Mouse (Mus musculus): ENCODE measurements at regions not wholly inside any gene's neighbourhood (a gene's known extent, or its start where the extent isn't known, plus 50 kb on each side); places are given as distances from the start of the nearest gene placed in this dataset.
A peak's percentile ranks its signal among the peaks of the same experiment; 100 is the strongest.

DNA sequence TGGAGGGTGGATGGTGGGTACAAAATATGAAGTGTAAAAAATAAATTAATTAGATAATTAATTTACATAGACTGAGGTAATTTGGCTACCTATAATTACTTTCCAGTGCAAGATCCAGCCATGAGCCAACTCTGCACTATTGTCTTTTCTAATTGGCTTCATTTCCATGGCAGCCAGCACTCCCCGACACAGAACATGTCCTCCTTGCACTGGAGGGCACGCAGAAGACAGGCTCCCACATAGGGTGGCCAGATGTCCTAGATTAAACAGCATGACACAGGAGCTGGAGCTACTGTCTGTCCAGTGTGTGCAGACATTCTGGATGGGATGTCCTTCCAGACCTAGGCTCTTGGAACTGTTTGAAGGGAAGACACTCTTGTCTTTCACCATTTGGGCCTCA is 278.0 kb downstream of the Inhba start:
- ATAC-seq = peak; percentile 63
- Histone ChIP-seq H3K27ac (ENCODE audit: low read depth, low read length) (no peak overlapping the region), H3K27me3 (replicated peaks; ENCODE audit: control insufficient read depth, insufficient read depth, low read length) (no peaks in the 10 kb centered on the region), H3K4me1 (ENCODE audit: control insufficient read depth, insufficient read depth, low read length) (no peaks in the 10 kb centered on the region), H3K4me3 (ENCODE audit: low read depth, low read length) (no peak overlapping the region), H3K9me3 (replicated peaks; ENCODE audit: control insufficient read depth, low read length) (no peaks in the 10 kb centered on the region), H3K4me2 (ENCODE audit: low read length) (no peak overlapping the region), H3K9ac (ENCODE audit: low read length) (no peak overlapping the region), H3K36me3 (ENCODE audit: control insufficient read depth, insufficient read depth, low read length) (no peaks in the 10 kb centered on the region)
- WGBS = 40% methylated on average over 2 of the region's 2 CpGs
- DNase-seq (ENCODE audit: low spot score) = no peak

DNA sequence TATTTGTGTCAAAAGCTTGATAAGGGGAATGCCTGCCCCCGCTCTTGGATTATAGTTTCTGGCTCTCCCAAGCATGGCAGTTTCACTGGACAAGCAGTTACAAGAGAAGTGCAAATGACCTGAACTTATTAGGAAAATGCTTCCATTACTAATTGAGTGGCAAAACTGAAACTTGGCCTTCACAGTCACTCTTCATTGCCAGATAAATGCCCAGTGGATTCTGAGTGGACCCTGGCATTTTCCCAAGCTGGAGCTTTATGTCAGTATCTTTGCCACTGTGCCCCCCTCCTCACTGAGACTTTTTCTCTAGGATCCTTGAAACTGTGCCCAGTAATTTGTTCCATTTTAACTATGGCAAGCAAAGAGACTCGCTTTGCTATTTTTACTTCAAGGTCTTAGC is 279.1 kb downstream of the Inhba start:
- Histone ChIP-seq H3K27me3 (replicated peaks; ENCODE audit: control insufficient read depth, insufficient read depth, low read length) (no peaks in the 10 kb centered on the region), H3K36me3 (ENCODE audit: control insufficient read depth, insufficient read depth, low read length) (no peaks in the 10 kb centered on the region), H3K4me2 (ENCODE audit: low read length) (no peak overlapping the region), H3K4me1 (ENCODE audit: control insufficient read depth, insufficient read depth, low read length) (no peaks in the 10 kb centered on the region), H3K9ac (ENCODE audit: low read length) (no peak overlapping the region), H3K4me3 (ENCODE audit: low read depth, low read length) (no peak overlapping the region), H3K27ac (ENCODE audit: low read depth, low read length) (no peak overlapping the region), H3K9me3 (replicated peaks; ENCODE audit: control insufficient read depth, low read length) (no peaks in the 10 kb centered on the region)
- ATAC-seq (peak; percentile 55; the same call in 1 of the 2 replicates), DNase-seq (ENCODE audit: low spot score) (peak; percentile 65)
- WGBS = 79% methylated on average over 2 of the region's 2 CpGs

DNA sequence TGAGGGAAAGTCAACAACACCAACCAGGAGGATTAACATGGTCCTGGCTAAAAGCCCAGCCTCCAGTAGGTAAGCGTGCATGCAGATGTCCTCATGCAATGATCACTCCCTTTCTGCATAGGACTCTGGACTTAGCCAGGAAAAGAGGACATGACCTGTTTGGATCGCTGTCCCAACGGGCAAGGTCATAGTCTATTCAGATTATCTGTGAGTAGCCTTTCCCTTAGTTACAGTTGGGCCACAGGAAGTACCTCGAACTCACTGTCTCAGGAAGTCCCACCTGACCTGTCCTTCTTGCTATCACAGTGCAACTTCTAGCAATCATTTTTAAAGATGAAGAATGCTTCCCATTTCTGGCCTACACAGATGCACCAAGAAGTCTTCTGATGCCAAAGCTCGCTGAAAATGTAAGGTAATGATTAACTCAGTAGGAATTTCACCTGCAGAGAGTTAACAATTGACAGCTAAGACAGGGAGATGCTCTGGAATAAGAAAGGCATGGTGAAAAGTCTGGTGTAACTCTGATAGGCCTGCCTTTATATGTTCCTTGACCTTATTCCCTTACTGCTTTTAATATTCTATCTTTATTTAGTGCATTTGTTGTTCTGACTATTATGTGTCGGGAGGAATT is 280.1 kb downstream of the Inhba start:
- Histone ChIP-seq H3K36me3 (ENCODE audit: control insufficient read depth, insufficient read depth, low read length) (no peaks in the 10 kb centered on the region), H3K9ac (ENCODE audit: low read length) (no peak overlapping the region), H3K4me1 (ENCODE audit: control insufficient read depth, insufficient read depth, low read length) (no peaks in the 10 kb centered on the region), H3K4me3 (ENCODE audit: low read depth, low read length) (no peak overlapping the region), H3K27me3 (replicated peaks; ENCODE audit: control insufficient read depth, insufficient read depth, low read length) (no peaks in the 10 kb centered on the region), H3K9me3 (replicated peaks; ENCODE audit: control insufficient read depth, low read length) (no peaks in the 10 kb centered on the region), H3K27ac (ENCODE audit: low read depth, low read length) (no peak overlapping the region), H3K4me2 (ENCODE audit: low read length) (no peak overlapping the region)
- no peak for DNase-seq (ENCODE audit: low spot score)
- no peak for ATAC-seq
- WGBS = 92% methylated on average over 6 of the region's 6 CpGs

DNA sequence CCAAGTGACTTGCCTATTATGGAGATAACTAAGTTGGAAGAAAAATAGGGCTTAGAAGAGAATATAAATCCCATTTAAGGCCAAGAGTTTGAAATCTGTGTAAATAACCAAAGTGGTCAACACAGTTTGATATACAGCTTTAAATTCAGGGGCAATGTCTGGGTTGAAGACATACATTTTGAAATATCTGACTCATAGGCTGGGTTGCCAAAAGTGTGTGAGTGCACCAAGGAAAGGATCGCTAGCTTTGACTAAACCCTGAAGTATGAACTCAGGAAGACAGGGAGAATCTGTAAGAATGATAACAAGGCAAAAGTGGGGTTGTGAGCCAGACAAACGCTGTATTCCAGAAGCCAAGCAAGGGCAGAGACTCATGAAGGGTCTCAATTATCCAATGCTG is 288.1 kb downstream of the Inhba start:
- Histone ChIP-seq H3K9me3 (replicated peaks; ENCODE audit: control insufficient read depth, low read length) (no peaks in the 10 kb centered on the region), H3K27ac (ENCODE audit: low read depth, low read length) (no peak overlapping the region), H3K4me2 (ENCODE audit: low read length) (no peak overlapping the region), H3K36me3 (ENCODE audit: control insufficient read depth, insufficient read depth, low read length) (no peaks in the 10 kb centered on the region), H3K4me1 (ENCODE audit: control insufficient read depth, insufficient read depth, low read length) (no peaks in the 10 kb centered on the region), H3K4me3 (ENCODE audit: low read depth, low read length) (no peak overlapping the region), H3K27me3 (replicated peaks; ENCODE audit: control insufficient read depth, insufficient read depth, low read length) (no peaks in the 10 kb centered on the region), H3K9ac (ENCODE audit: low read length) (no peak overlapping the region)
- DNase-seq (ENCODE audit: low spot score) (no peak), ATAC-seq (no peak)
- WGBS = 93% methylated on average over 2 of the region's 2 CpGs

DNA sequence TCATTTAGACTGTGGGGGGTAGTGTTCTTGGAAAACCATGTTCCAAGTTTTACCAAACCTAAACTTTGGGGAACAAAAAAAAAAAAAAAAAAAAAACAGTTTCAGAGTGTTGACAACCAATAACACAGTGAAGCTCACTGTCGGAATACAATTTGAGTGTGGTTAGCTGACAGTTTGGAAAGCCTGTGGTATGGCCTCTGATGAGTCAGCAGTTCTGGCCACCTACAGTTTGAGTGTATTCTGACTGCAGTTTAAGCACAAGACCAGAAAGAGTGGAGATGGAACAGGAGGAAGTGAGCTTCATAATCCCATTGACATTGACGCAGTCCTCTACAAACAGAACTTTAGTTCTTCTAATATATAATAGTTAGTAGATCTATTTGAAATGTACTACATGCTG is 303.0 kb downstream of the Inhba start:
- H3K9me3 ChIP-seq (replicated peaks; ENCODE audit: control insufficient read depth, low read length) = no peaks in the 10 kb centered on the region
- H3K36me3 ChIP-seq (ENCODE audit: control insufficient read depth, insufficient read depth, low read length) = no peaks in the 10 kb centered on the region
- no peak overlapping the region for H3K4me2 ChIP-seq (ENCODE audit: low read length)
- WGBS = 95% methylated on average over 2 of the region's 2 CpGs
- no peaks in the 10 kb centered on the region for H3K4me1 ChIP-seq (ENCODE audit: control insufficient read depth, insufficient read depth, low read length)
- H3K9ac ChIP-seq (ENCODE audit: low read length) = no peak overlapping the region
- ATAC-seq = no peak
- H3K4me3 ChIP-seq (ENCODE audit: low read depth, low read length) = no peak overlapping the region
- no peak overlapping the region for H3K27ac ChIP-seq (ENCODE audit: low read depth, low read length)
- DNase-seq (ENCODE audit: low spot score) = no peak
- no peaks in the 10 kb centered on the region for H3K27me3 ChIP-seq (replicated peaks; ENCODE audit: control insufficient read depth, insufficient read depth, low read length)

DNA sequence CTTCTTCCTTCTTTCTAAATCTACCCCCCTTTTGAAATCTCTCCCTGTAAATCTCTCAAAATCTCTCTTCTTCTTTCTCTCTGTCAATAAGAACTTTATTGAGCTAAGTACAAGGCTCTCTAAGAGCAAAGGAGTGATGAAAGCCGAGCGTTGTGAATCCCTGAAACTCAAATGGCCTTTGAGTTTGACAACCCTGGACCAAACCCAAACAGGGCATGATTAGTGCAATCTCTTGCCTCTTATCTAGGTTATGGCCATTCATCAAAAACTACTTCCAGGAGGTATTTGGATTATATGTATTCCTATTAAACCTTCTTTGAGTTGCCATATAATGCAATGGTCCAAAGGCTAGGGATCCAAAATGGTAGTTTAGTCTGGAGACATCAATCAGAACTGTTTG is 304.0 kb downstream of the Inhba start:
- H3K4me1 ChIP-seq (ENCODE audit: control insufficient read depth, insufficient read depth, low read length) = no peaks in the 10 kb centered on the region
- H3K4me2 ChIP-seq (ENCODE audit: low read length) = no peak overlapping the region
- H3K4me3 ChIP-seq (ENCODE audit: low read depth, low read length) = no peak overlapping the region
- no peaks in the 10 kb centered on the region for H3K36me3 ChIP-seq (ENCODE audit: control insufficient read depth, insufficient read depth, low read length)
- WGBS = 90% methylated on average over 2 of the region's 2 CpGs
- H3K9me3 ChIP-seq (replicated peaks; ENCODE audit: control insufficient read depth, low read length) = no peaks in the 10 kb centered on the region
- ATAC-seq (no peak), DNase-seq (ENCODE audit: low spot score) (no peak)
- H3K9ac ChIP-seq (ENCODE audit: low read length) = no peak overlapping the region
- no peak overlapping the region for H3K27ac ChIP-seq (ENCODE audit: low read depth, low read length)
- no peaks in the 10 kb centered on the region for H3K27me3 ChIP-seq (replicated peaks; ENCODE audit: control insufficient read depth, insufficient read depth, low read length)

DNA sequence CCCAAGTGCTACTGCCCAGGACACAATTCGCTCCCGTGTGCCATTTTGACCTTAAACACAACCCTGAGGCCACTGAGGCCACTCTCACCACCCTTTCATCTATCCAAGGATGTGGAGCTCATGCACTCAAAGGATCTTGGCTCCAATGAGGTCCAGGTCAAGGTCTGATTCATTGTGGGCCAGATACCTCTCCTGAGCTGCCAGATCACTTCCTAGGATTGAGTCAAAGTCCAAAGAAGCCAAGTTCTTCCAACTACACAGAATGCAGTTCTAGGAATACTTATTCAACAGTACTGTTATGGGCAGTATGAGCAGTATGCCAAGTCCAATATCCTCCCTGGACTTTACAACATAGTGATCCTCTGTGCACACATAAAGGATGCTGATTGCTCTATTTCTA is 304.9 kb downstream of the Inhba start:
- Histone ChIP-seq H3K27ac (ENCODE audit: low read depth, low read length) (no peak overlapping the region), H3K4me3 (ENCODE audit: low read depth, low read length) (no peak overlapping the region), H3K27me3 (replicated peaks; ENCODE audit: control insufficient read depth, insufficient read depth, low read length) (no peaks in the 10 kb centered on the region), H3K9ac (ENCODE audit: low read length) (no peak overlapping the region), H3K4me1 (ENCODE audit: control insufficient read depth, insufficient read depth, low read length) (no peaks in the 10 kb centered on the region), H3K4me2 (ENCODE audit: low read length) (no peak overlapping the region), H3K9me3 (replicated peaks; ENCODE audit: control insufficient read depth, low read length) (no peaks in the 10 kb centered on the region), H3K36me3 (ENCODE audit: control insufficient read depth, insufficient read depth, low read length) (no peaks in the 10 kb centered on the region)
- 95% methylated on average over 2 of the region's 2 CpGs for WGBS
- DNase-seq (ENCODE audit: low spot score) (no peak), ATAC-seq (no peak)

DNA sequence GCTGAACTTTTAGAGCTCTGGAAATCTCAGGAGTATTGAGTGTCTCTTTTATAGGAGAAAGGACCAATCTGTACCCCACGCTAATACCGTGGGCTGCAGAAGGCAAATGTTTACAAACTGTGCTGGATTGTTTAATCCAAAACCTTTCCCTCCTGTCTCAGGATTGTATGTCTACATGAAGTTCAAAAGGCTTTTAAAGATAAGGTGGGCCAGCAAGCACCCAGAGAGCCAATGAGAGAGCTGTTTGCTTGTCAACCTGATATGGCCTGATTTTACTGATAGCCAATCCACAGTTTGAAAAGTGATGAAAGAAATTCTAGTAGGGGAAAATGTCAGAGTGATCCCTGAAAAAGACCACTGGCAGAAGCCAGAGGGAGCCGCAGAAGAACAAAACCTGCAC is 305.8 kb downstream of the Inhba start:
- Histone ChIP-seq H3K4me2 (ENCODE audit: low read length) (no peak overlapping the region), H3K27me3 (replicated peaks; ENCODE audit: control insufficient read depth, insufficient read depth, low read length) (no peaks in the 10 kb centered on the region), H3K9ac (ENCODE audit: low read length) (no peak overlapping the region), H3K27ac (ENCODE audit: low read depth, low read length) (no peak overlapping the region), H3K4me3 (ENCODE audit: low read depth, low read length) (no peak overlapping the region), H3K4me1 (ENCODE audit: control insufficient read depth, insufficient read depth, low read length) (no peaks in the 10 kb centered on the region), H3K36me3 (ENCODE audit: control insufficient read depth, insufficient read depth, low read length) (no peaks in the 10 kb centered on the region), H3K9me3 (replicated peaks; ENCODE audit: control insufficient read depth, low read length) (no peaks in the 10 kb centered on the region)
- WGBS = 59% methylated on average over 3 of the region's 3 CpGs
- DNase-seq (ENCODE audit: low spot score) (no peak), ATAC-seq (no peak)

DNA sequence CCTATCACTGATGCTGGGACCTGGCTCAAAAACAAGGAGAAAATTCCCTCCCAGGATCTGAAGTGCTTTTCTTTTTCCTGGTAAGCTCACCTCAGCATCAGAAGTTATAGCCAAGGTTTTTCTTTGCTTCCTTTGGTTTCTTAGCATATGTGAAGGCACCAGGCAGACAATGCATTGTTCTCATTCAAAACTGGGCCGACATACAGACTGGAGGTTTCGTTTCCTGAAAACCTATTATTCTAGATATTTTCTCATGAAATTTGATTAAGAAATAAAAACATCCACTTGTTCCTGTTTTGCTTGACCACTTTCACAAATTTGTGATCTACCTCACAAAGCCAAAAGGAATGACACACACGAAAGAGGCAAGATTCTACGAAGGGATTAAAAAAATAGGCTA is 308.7 kb downstream of the Inhba start:
- 76% methylated on average over 4 of the region's 4 CpGs for WGBS
- Histone ChIP-seq H3K9ac (ENCODE audit: low read length) (no peak overlapping the region), H3K4me3 (ENCODE audit: low read depth, low read length) (no peak overlapping the region), H3K9me3 (replicated peaks; ENCODE audit: control insufficient read depth, low read length) (no peaks in the 10 kb centered on the region), H3K36me3 (ENCODE audit: control insufficient read depth, insufficient read depth, low read length) (no peaks in the 10 kb centered on the region), H3K27ac (ENCODE audit: low read depth, low read length) (no peak overlapping the region), H3K4me1 (ENCODE audit: control insufficient read depth, insufficient read depth, low read length) (no peaks in the 10 kb centered on the region), H3K4me2 (ENCODE audit: low read length) (no peak overlapping the region), H3K27me3 (replicated peaks; ENCODE audit: control insufficient read depth, insufficient read depth, low read length) (no peaks in the 10 kb centered on the region)
- ATAC-seq (no peak), DNase-seq (ENCODE audit: low spot score) (no peak)
